Mouse (Mus musculus) C2C12 (cell line): ENCODE data around the gene Tiam2.

ENCODE experiments used
- CEBPB ChIP-seq: IDR thresholded peaks from one replicate; pipeline ENCODE4 v1.6.1; 2011; ENCODE audit warnings: low read depth, mild to moderate bottlenecking, control low read depth, moderate library complexity
- CTCF ChIP-seq: IDR thresholded peaks from one replicate; pipeline ENCODE4 v1.5.1; 2011; ENCODE audit not compliant: control insufficient read depth, insufficient read depth, insufficient read length
- FOSL1 ChIP-seq: IDR thresholded peaks from one replicate; pipeline ENCODE4 v1.8.0; 2011; ENCODE audit warnings: mild to moderate bottlenecking, low read length; ENCODE audit not compliant: poor library complexity, insufficient read depth, severe bottlenecking
- MAX ChIP-seq: IDR thresholded peaks from one replicate; pipeline ENCODE4 v1.6.1; 2011; ENCODE audit warnings: mild to moderate bottlenecking, control low read depth
- MYOD1 ChIP-seq: IDR thresholded peaks from one replicate; pipeline ENCODE4 v1.6.1; 2011; ENCODE audit warnings: low read depth; ENCODE audit not compliant: control insufficient read depth, insufficient read length
- MYOG ChIP-seq: IDR thresholded peaks from one replicate; pipeline ENCODE4 v1.6.1; 2011; ENCODE audit not compliant: control insufficient read depth, insufficient read length; ENCODE audit errors: extremely low read depth
- USF1 ChIP-seq: IDR thresholded peaks from one replicate; pipeline ENCODE4 v1.6.1; 2011; ENCODE audit warnings: low read depth, mild to moderate bottlenecking, control low read depth, moderate library complexity

GRCm38 (mm10) chr17:3299487-3299886 lies 26.9 kb upstream of the Tiam2 start:
- TF ChIP-seq CTCF (no peak), USF1 (no peak), CEBPB (no peak), MYOG (no peak), MAX (no peak), FOSL1 (no peak), MYOD1 (no peak)
